Comparison of ENCODE assay signal across 7 mouse cellular contexts in genomic region chr9:20466761-20467442, GRCm38 (mm10). TPM values are rescaled to one million over a fixed set of nuclear protein-coding genes. Genes with fewer than 3 reads are reported as not detected.
A peak's percentile ranks its signal among the peaks of the same experiment; 100 is the strongest.
DNase-seq lines count a peak whose midpoint lies in the region; ATAC-seq and TF ChIP-seq lines count a peak whose summit lies in the region.

No protein-coding gene starts in this region.

- TF ChIP-seq CTCF in E14TG2a.4 (conservative IDR thresholded peaks at IDR 0.05; ENCODE audit: low read length): peak; percentile 50
- TF ChIP-seq CTCF in lung, postnatal 0 days (IDR thresholded peaks at IDR 0.05): peak; percentile 90

- H3K27ac ChIP-seq in embryonic facial prominence, embryonic 11.5 days (replicated peaks; ENCODE audit: low read depth, low read length): no peak overlapping the region
- H3K27ac ChIP-seq in hindbrain, embryonic 10.5 days: no peak overlapping the region
- no peak overlapping the region for H3K27ac ChIP-seq in lung, postnatal 0 days (ENCODE audit: low read length)

- no peaks in the 10 kb centered on the region for H3K9me3 ChIP-seq in E14TG2a.4 (ENCODE audit: low read length)
- H3K9me3 ChIP-seq in embryonic facial prominence, embryonic 11.5 days (replicated peaks; ENCODE audit: control insufficient read depth, low read length): no peaks in the 10 kb centered on the region
- peaks cover 20% of the 10 kb centered on the region for H3K9me3 ChIP-seq in hindbrain, embryonic 10.5 days
- peaks cover 15% of the 10 kb centered on the region for H3K9me3 ChIP-seq in lung, postnatal 0 days (ENCODE audit: low read length)

- H3K9ac ChIP-seq in embryonic facial prominence, embryonic 11.5 days (replicated peaks; ENCODE audit: low read length): no peak overlapping the region
- H3K9ac ChIP-seq in lung, postnatal 0 days (replicated peaks; ENCODE audit: low read depth): no peak overlapping the region

- H3K27me3 ChIP-seq in E14TG2a.4 (ENCODE audit: insufficient read depth, low read length): peaks cover 13% of the 10 kb centered on the region
- no peaks in the 10 kb centered on the region for H3K27me3 ChIP-seq in embryonic facial prominence, embryonic 11.5 days (ENCODE audit: control insufficient read depth, insufficient read depth, low read length)
- H3K27me3 ChIP-seq in hindbrain, embryonic 10.5 days (ENCODE audit: insufficient read depth, poor library complexity, severe bottlenecking): no peaks in the 10 kb centered on the region
- no peaks in the 10 kb centered on the region for H3K27me3 ChIP-seq in lung, postnatal 0 days (replicated peaks; ENCODE audit: insufficient read depth, low read length)

- H3K36me3 ChIP-seq in E14TG2a.4 (ENCODE audit: insufficient read depth, low read length): peaks cover 28% of the 10 kb centered on the region
- H3K36me3 ChIP-seq in embryonic facial prominence, embryonic 11.5 days (replicated peaks; ENCODE audit: control insufficient read depth, insufficient read depth, low read depth, low read length): peaks cover 17% of the 10 kb centered on the region
- peaks cover 37% of the 10 kb centered on the region for H3K36me3 ChIP-seq in hindbrain, embryonic 10.5 days
- H3K36me3 ChIP-seq in lung, postnatal 0 days (ENCODE audit: insufficient read depth, low read length): peaks cover 28% of the 10 kb centered on the region

- no peak overlapping the region for H3K4me3 ChIP-seq in E14TG2a.4 (replicated peaks; ENCODE audit: low read length)
- H3K4me3 ChIP-seq in embryonic facial prominence, embryonic 11.5 days (ENCODE audit: low read depth, low read length): no peak overlapping the region
- no peak overlapping the region for H3K4me3 ChIP-seq in hindbrain, embryonic 10.5 days
- no peak overlapping the region for H3K4me3 ChIP-seq in lung, postnatal 0 days (ENCODE audit: low read depth, low read length)

- no peak overlapping the region for H3K4me2 ChIP-seq in embryonic facial prominence, embryonic 11.5 days (ENCODE audit: low read depth, low read length)
- H3K4me2 ChIP-seq in lung, postnatal 0 days (replicated peaks; ENCODE audit: low read depth, low read length): no peak overlapping the region

- ATAC-seq in embryonic facial prominence, embryonic 11.5 days (replicated peaks; ENCODE audit: insufficient number of reproducible peaks, low FRiP score, low TSS enrichment, low read depth): 0 out of 2 replicates have a peak, but pooled peaks have one; percentile 4
- peak; percentile 38; the same call in 1 of the 2 replicates for ATAC-seq in lung, postnatal 0 days

- H3K4me1 ChIP-seq in E14TG2a.4 (replicated peaks; ENCODE audit: low read depth, low read length): no peaks in the 10 kb centered on the region
- H3K4me1 ChIP-seq in embryonic facial prominence, embryonic 11.5 days (ENCODE audit: control insufficient read depth, insufficient read depth, low read length): no peaks in the 10 kb centered on the region
- no peaks in the 10 kb centered on the region for H3K4me1 ChIP-seq in hindbrain, embryonic 10.5 days (replicated peaks)
- H3K4me1 ChIP-seq in lung, postnatal 0 days (ENCODE audit: insufficient read depth, low read depth, low read length): no peaks in the 10 kb centered on the region

- 54% methylated on average over 7 of the region's 7 CpGs for WGBS in embryonic facial prominence, embryonic 11.5 days
- WGBS in hindbrain, embryonic 10.5 days: 56% methylated on average over 7 of the region's 7 CpGs
- 57% methylated on average over 7 of the region's 7 CpGs for WGBS in lung, postnatal 0 days

- DNase-seq in adrenal gland, adult 2 months: peak; percentile 49
- DNase-seq in embryonic facial prominence, embryonic 11.5 days (ENCODE audit: low spot score): peak; percentile 83
- DNase-seq in hindbrain, embryonic 10.5 days (ENCODE audit: low spot score): peak; percentile 41
- DNase-seq in layer of hippocampus, adult 8-10 months (ENCODE audit: low spot score in 2 of 2): peak; percentile 15 to 40
- peak; percentile 88 for DNase-seq in lung, postnatal 0 days (ENCODE audit: low spot score)
- DNase-seq in right cerebral cortex, adult 2 months (ENCODE audit: low spot score in 2 of 2): peak; percentile 61 to 66

- 0 out of 2 replicates have a peak, but pooled peaks have one; percentile 11 for TF ChIP-seq EP300 in lung, postnatal 0 days (IDR thresholded peaks at IDR 0.05)

RNA-seq across cellular contexts. Expression of gene Zfp26, which starts 6.9 kb away (rescaled TPM):
- 10 to 100 TPM; 15.5 to 18.1 TPM for total RNA-seq in adrenal gland, adult 2 months (2021)
- polyA plus RNA-seq in adrenal gland, adult 2 months (2012; rRNA removed): 0.49 and 0.58 TPM in 2 replicates
- 31.2 and 34.6 TPM in 2 replicates for polyA plus RNA-seq in embryonic facial prominence, embryonic 11.5 days (2014; fragmentation: Nextera tagmentation; extraction: Ambion mirVana)
- 16.5 and 25.9 TPM in 2 replicates for polyA plus RNA-seq in hindbrain, embryonic 10.5 days (2016; fragmentation: Nextera tagmentation; extraction: Ambion mirVana)
- total RNA-seq in layer of hippocampus, adult 8-10 months (2022): 10 to 100 TPM; 26.6 to 30.0 (median 27.0) TPM
- polyA plus RNA-seq in lung, postnatal 0 days (2015; fragmentation: Nextera tagmentation; extraction: Ambion mirVana): 6.8 and 9.5 TPM in 2 replicates

RNA-seq across cellular contexts. Expression of gene Zfp426, which starts 25.6 kb away (rescaled TPM):
- total RNA-seq in adrenal gland, adult 2 months (2021): 10 to 100 TPM; 22.2 to 25.0 TPM
- 2.1 and 2.3 TPM in 2 replicates for polyA plus RNA-seq in adrenal gland, adult 2 months (2012; rRNA removed)
- polyA plus RNA-seq in embryonic facial prominence, embryonic 11.5 days (2014; fragmentation: Nextera tagmentation; extraction: Ambion mirVana): 30.9 and 32.6 TPM in 2 replicates
- polyA plus RNA-seq in hindbrain, embryonic 10.5 days (2016; fragmentation: Nextera tagmentation; extraction: Ambion mirVana): 24.0 and 26.1 TPM in 2 replicates
- 10 to 100 TPM; 26.3 to 34.1 (median 29.9) TPM for total RNA-seq in layer of hippocampus, adult 8-10 months (2022)
- polyA plus RNA-seq in lung, postnatal 0 days (2015; fragmentation: Nextera tagmentation; extraction: Ambion mirVana): 14.8 and 17.5 TPM in 2 replicates

RNA-seq across cellular contexts. Expression of gene Zfp266, which starts 54.3 kb away (rescaled TPM):
- total RNA-seq in adrenal gland, adult 2 months (2021): 10 to 100 TPM; 36.4 to 39.4 TPM
- polyA plus RNA-seq in adrenal gland, adult 2 months (2012; rRNA removed): 1.1 and 1.3 TPM in 2 replicates
- polyA plus RNA-seq in embryonic facial prominence, embryonic 11.5 days (2014; fragmentation: Nextera tagmentation; extraction: Ambion mirVana): 147 and 154 TPM in 2 replicates
- polyA plus RNA-seq in hindbrain, embryonic 10.5 days (2016; fragmentation: Nextera tagmentation; extraction: Ambion mirVana): 99.3 and 123 TPM in 2 replicates
- total RNA-seq in layer of hippocampus, adult 8-10 months (2022): 10 to 100 TPM; 35.9 to 53.1 (median 42.1) TPM
- polyA plus RNA-seq in lung, postnatal 0 days (2015; fragmentation: Nextera tagmentation; extraction: Ambion mirVana): 63.8 and 73.4 TPM in 2 replicates

Comparison
In these comparisons a context has a peak if more than half of its experiments do, and no peak if none do; other contexts are left out.
1. DNase-seq: peak in every context shown above with its lines; median percentile 88 in lung, postnatal 0 days; 83 in embryonic facial prominence, embryonic 11.5 days; 64 in right cerebral cortex, adult 2 months; 49 in adrenal gland, adult 2 months; 41 in hindbrain, embryonic 10.5 days; 28 in layer of hippocampus, adult 8-10 months.
2. RNA of gene Zfp266, which starts 54.3 kb away (polyA plus RNA-seq): 147 to 154 TPM in embryonic facial prominence, embryonic 11.5 days, 99.3 to 123 TPM in hindbrain, embryonic 10.5 days and 63.8 to 73.4 TPM in lung, postnatal 0 days; 1.1 to 1.3 TPM in adrenal gland, adult 2 months; every median in the first group is over 10 times any median in the second.